Mouse (Mus musculus) cerebellum, adult 2 months (tissue): ENCODE data around the gene Brms1l.

ENCODE experiments used
- CTCF ChIP-seq: fragments of 200-500 bp; IDR thresholded peaks from 2 replicates; pipeline ENCODE4 v1.5.1; 2011; ENCODE audit warnings: low read depth, mild to moderate bottlenecking, control low read depth, low read length, moderate library complexity, borderline replicate concordance; ENCODE audit not compliant: insufficient read depth
- POLR2A ChIP-seq: fragments of 200-500 bp; IDR thresholded peaks from 2 replicates; pipeline ENCODE4 v1.6.1; 2011; ENCODE audit warnings: low read length, control low read depth, borderline replicate concordance; ENCODE audit not compliant: insufficient read depth

GRCm38 (mm10) chr12:55832961-55833360 lies 3.2 kb upstream of the Brms1l start:
- TF ChIP-seq POLR2A (no peak), CTCF (no peak)
